Mouse (Mus musculus) liver, embryonic 11.5 days (tissue): ENCODE measurements around the gene Cwc22. TPM values are rescaled to one million over a fixed set of nuclear protein-coding genes. Genes with fewer than 3 reads are reported as not detected.

ENCODE experiments used
- ATAC-seq: fragments of 200-750 bp; cut with Nextera tagmentation; replicated peaks from 2 replicates; pipeline ENCODE4 v1.8.0; 2017; ENCODE audit warnings: moderate number of reproducible peaks, mild to moderate bottlenecking, moderate TSS enrichment, moderate library complexity; ENCODE audit not compliant: low FRiP score
- DNase-seq: peaks from one replicate; pipeline ENCODE4 v3.0.0-alpha.2; 2017; ENCODE audit warnings: low spot score
- H3K27ac ChIP-seq: fragments of 300-500 bp; sonication (generic); 2 replicates; pipeline ENCODE4 v1.5.1; 2014; ENCODE audit warnings: mild to moderate bottlenecking, low read depth, low read length, control low read depth
- H3K27me3 ChIP-seq: fragments of 300-500 bp; sonication (generic); replicated peaks from 2 replicates; pipeline ENCODE4 v1.6.1; 2014; ENCODE audit warnings: low read length, mixed read lengths; ENCODE audit not compliant: control insufficient read depth, insufficient read depth
- H3K36me3 ChIP-seq: fragments of 300-500 bp; sonication (generic); 2 replicates; pipeline ENCODE4 v1.6.1; 2014; ENCODE audit warnings: mild to moderate bottlenecking, low read length, moderate library complexity, mixed read lengths; ENCODE audit not compliant: control insufficient read depth, insufficient read depth
- H3K4me1 ChIP-seq: fragments of 300-500 bp; sonication (generic); replicated peaks from 2 replicates; pipeline ENCODE4 v1.6.1; 2014; ENCODE audit warnings: low read length, mixed read lengths; ENCODE audit not compliant: control insufficient read depth, insufficient read depth
- H3K4me2 ChIP-seq: fragments of 300-500 bp; sonication (generic); 2 replicates; pipeline ENCODE4 v1.6.1; 2014; ENCODE audit warnings: mild to moderate bottlenecking, control low read depth, moderate library complexity
- H3K4me3 ChIP-seq: fragments of 300-500 bp; sonication (generic); 2 replicates; pipeline ENCODE4 v1.5.1; 2014; ENCODE audit warnings: low read depth, low read length, control low read depth
- H3K9ac ChIP-seq: fragments of 300-500 bp; sonication (generic); 2 replicates; pipeline ENCODE4 v1.6.1; 2014; ENCODE audit warnings: low read depth, low read length, control low read depth
- H3K9me3 ChIP-seq: fragments of 300-500 bp; sonication (generic); 2 replicates; pipeline ENCODE4 v1.6.1; 2016; ENCODE audit warnings: low read length, inconsistent platforms, mixed read lengths; ENCODE audit not compliant: control insufficient read depth
- WGBS: fragments of 180-500 bp; shearing (Covaris S2); extraction: QIAGEN DNeasy Blood & Tissue Kit; methylation state at CpG from one replicate; pipeline ENCODE4 v1.1.7; 2014; 5-methylcytosine and 5-hydroxymethylcytosine counted together
- polyA plus RNA-seq: library from polyadenylated mRNA; unstranded; fragments of >200 nt; fragmentation: Nextera tagmentation; extraction: Ambion mirVana; gene quantifications from 2 replicates; pipeline ENCODE4 v1.2.1, GENCODE M21; 2014

Cwc22 gene
- polyA plus RNA-seq, 1 experiment from 2014 or later, result 35.1 TPM

GRCm38 (mm10) chr2:77877156-77877855 is 68.9 kb downstream of the Cwc22 start:
- Histone ChIP-seq H3K36me3 (no peaks in the 10 kb centered on the region), H3K4me2 (no peak overlapping the region), H3K4me1 (no peaks in the 10 kb centered on the region), H3K27me3 (no peaks in the 10 kb centered on the region), H3K27ac (no peak overlapping the region), H3K4me3 (no peak overlapping the region), H3K9ac (no peak overlapping the region), H3K9me3 (no peaks in the 10 kb centered on the region)
- ATAC-seq (no peak), DNase-seq (no peak)
- WGBS, result 84% methylated on average over 10 of the region's 10 CpGs

DNA sequence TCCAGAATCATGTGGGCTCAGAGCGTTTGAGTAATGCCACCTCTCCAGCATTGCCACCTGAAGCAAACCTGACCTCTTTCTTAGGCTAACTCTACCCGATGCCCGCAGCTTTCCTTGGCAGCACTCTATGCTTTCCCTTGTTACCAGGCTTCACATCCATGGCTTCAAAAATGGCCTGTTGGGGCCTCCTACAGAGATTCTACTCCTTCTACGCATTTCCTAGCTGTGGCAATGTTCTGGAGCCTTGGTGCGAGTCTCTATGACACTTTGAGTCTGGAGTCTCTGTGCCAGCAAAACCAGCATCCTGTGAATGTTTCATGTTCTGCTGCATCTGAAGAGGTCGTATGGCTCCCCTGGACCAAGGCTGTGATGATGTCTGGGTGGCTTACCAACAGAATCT is 69.8 kb downstream of the Cwc22 start:
- no peak overlapping the region for H3K4me2 ChIP-seq
- DNase-seq (no peak), ATAC-seq (no peak)
- 76% methylated on average over 6 of the region's 6 CpGs for WGBS
- H3K27ac ChIP-seq, result no peak overlapping the region
- no peaks in the 10 kb centered on the region for H3K27me3 ChIP-seq
- no peak overlapping the region for H3K9ac ChIP-seq
- H3K36me3 ChIP-seq, result no peaks in the 10 kb centered on the region
- no peaks in the 10 kb centered on the region for H3K9me3 ChIP-seq
- H3K4me1 ChIP-seq, result no peaks in the 10 kb centered on the region
- H3K4me3 ChIP-seq, result no peak overlapping the region

DNA sequence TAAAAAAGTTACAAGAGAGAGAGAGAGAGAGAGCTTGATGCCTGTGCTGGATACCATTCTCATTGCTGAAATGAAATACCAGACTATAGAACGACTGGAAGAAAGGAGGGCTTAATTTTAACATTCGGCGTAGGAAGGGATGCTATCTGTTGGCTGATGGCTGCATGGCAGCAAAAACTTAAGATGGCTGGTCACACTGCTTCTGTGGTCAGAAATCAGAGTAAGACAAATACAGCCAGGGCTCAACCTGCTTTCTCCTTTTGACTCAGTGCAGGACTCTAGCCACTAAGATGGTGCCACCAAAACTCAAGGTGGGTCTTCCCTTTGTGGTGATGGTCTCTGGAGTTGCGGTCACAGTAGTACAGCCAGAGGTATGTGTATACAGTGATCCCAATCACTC is 70.7 kb downstream of the Cwc22 start:
- 90% methylated on average over 4 of the region's 4 CpGs for WGBS
- DNase-seq, result no peak
- Histone ChIP-seq H3K4me3 (no peak overlapping the region), H3K4me2 (no peak overlapping the region), H3K9ac (no peak overlapping the region), H3K27me3 (no peaks in the 10 kb centered on the region), H3K9me3 (no peaks in the 10 kb centered on the region), H3K4me1 (no peaks in the 10 kb centered on the region), H3K36me3 (no peaks in the 10 kb centered on the region), H3K27ac (no peak overlapping the region)
- ATAC-seq, result no peak

GRCm38 (mm10) chr2:77874678-77875077 is 71.5 kb downstream of the Cwc22 start:
- H3K27ac ChIP-seq, result no peak overlapping the region
- no peak overlapping the region for H3K9ac ChIP-seq
- H3K4me2 ChIP-seq, result no peak overlapping the region
- no peak for DNase-seq
- H3K36me3 ChIP-seq, result no peaks in the 10 kb centered on the region
- no peaks in the 10 kb centered on the region for H3K4me1 ChIP-seq
- 80% methylated on average over 3 of the region's 3 CpGs for WGBS
- H3K27me3 ChIP-seq, result no peaks in the 10 kb centered on the region
- no peaks in the 10 kb centered on the region for H3K9me3 ChIP-seq
- H3K4me3 ChIP-seq, result no peak overlapping the region
- no peak for ATAC-seq

DNA sequence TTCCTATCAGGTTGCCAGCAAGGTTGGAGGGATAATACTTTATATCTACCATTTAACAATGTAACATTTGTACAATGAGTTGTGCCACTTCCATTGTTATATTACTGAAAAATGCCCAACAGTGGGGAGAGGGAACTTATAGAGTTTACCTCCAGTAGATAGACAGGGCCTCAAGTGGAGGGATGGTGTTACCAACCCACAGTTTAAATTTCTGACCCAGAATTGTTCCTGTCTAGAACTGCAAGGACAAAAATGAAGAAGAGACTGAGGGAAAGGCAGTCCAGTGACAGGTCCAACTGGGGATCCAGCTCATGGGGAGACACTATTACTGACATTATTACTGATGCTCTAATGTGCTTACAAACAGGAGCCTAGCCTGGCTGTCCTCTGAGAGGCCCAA is 72.4 kb downstream of the Cwc22 start:
- no peak overlapping the region for H3K4me3 ChIP-seq
- H3K4me1 ChIP-seq, result no peaks in the 10 kb centered on the region
- H3K9me3 ChIP-seq, result no peaks in the 10 kb centered on the region
- H3K27ac ChIP-seq, result no peak overlapping the region
- ATAC-seq (no peak), DNase-seq (no peak)
- H3K4me2 ChIP-seq, result no peak overlapping the region
- no peaks in the 10 kb centered on the region for H3K27me3 ChIP-seq
- no peaks in the 10 kb centered on the region for H3K36me3 ChIP-seq
- H3K9ac ChIP-seq, result no peak overlapping the region

GRCm38 (mm10) chr2:77872676-77873075 is 73.5 kb downstream of the Cwc22 start:
- Histone ChIP-seq H3K4me3 (no peak overlapping the region), H3K9ac (no peak overlapping the region), H3K4me1 (no peaks in the 10 kb centered on the region), H3K27me3 (no peaks in the 10 kb centered on the region), H3K9me3 (no peaks in the 10 kb centered on the region), H3K36me3 (no peaks in the 10 kb centered on the region), H3K27ac (no peak overlapping the region), H3K4me2 (no peak overlapping the region)
- ATAC-seq (no peak), DNase-seq (no peak)
- 73% methylated on average over 2 of the region's 2 CpGs for WGBS

- no peak for DNase-seq
- Histone ChIP-seq H3K4me2 (no peak overlapping the region), H3K27me3 (no peaks in the 10 kb centered on the region), H3K9ac (no peak overlapping the region), H3K4me3 (no peak overlapping the region), H3K9me3 (no peaks in the 10 kb centered on the region), H3K27ac (no peak overlapping the region), H3K36me3 (no peaks in the 10 kb centered on the region), H3K4me1 (no peaks in the 10 kb centered on the region)
- ATAC-seq, result no peak
Observed at GRCm38 (mm10) chr2:77871146-77871545, 75.0 kb downstream of the Cwc22 start.

DNA sequence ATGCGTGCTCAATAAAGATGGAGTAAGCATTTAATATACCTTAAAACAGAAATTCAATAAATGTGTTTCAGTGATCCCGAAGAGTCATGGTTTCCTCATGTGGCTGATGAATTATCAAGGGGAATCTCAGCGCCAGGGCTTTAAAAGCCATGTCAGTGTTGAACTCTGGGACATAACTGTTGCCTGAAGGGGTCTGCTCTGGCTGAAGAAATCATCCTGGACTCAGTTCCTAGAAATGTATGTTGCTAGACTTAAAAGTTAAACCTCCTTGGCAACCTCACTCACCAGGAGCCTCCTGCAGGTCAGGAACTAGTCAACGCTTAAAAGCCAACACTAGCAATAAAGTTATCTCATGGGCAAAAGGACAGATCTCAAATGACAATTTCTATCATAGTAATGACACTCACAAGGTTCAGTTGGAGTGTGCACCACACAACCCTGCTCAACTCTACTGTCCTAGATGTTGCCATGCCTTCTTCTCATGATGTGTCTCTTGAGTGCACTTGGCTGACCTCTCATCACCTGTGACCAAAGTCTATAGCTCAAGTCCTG is 76.4 kb downstream of the Cwc22 start:
- Histone ChIP-seq H3K4me3 (no peak overlapping the region), H3K27me3 (no peaks in the 10 kb centered on the region), H3K4me2 (no peak overlapping the region), H3K36me3 (no peaks in the 10 kb centered on the region), H3K9me3 (no peaks in the 10 kb centered on the region), H3K9ac (no peak overlapping the region), H3K27ac (no peak overlapping the region), H3K4me1 (no peaks in the 10 kb centered on the region)
- ATAC-seq (no peak), DNase-seq (no peak)
- 82% methylated on average over 4 of the region's 4 CpGs for whole genome bisulfite sequencing

- Histone ChIP-seq H3K9ac (no peak overlapping the region), H3K27me3 (no peaks in the 10 kb centered on the region), H3K4me2 (no peak overlapping the region), H3K36me3 (no peaks in the 10 kb centered on the region), H3K27ac (no peak overlapping the region), H3K4me1 (no peaks in the 10 kb centered on the region), H3K9me3 (no peaks in the 10 kb centered on the region), H3K4me3 (no peak overlapping the region)
- 71% methylated on average over 6 of the region's 6 CpGs for whole genome bisulfite sequencing
- ATAC-seq (no peak), DNase-seq (no peak)
Observed at GRCm38 (mm10) chr2:77863934-77864333, 82.2 kb downstream of the Cwc22 start.
